Mouse (Mus musculus) limb, embryonic 14.5 days (tissue): Measurements from ENCODE around the gene Zic1. TPM values are rescaled to one million over a fixed set of nuclear protein-coding genes. Genes with fewer than 3 reads are reported as not detected.

Experiments
- ATAC-seq: fragments of 200-750 bp; cut with Nextera tagmentation; 2 replicates; pipeline ENCODE4 v1.8.0; 2017; ENCODE audit warnings: low read depth, moderate number of reproducible peaks, moderate TSS enrichment; ENCODE audit not compliant: low FRiP score
- DNase-seq: peaks from one replicate; pipeline ENCODE4 v3.0.0-alpha.2; 2015; ENCODE audit warnings: low spot score
- H3K27ac ChIP-seq: fragments of 300-500 bp; sonication (generic); replicated peaks from 2 replicates; pipeline ENCODE4 v1.5.1; 2014; ENCODE audit warnings: low read depth, mild to moderate bottlenecking, low read length, moderate library complexity, mixed read lengths
- H3K27me3 ChIP-seq: fragments of 300-500 bp; sonication (generic); 2 replicates; pipeline ENCODE4 v1.6.1; 2014; ENCODE audit warnings: low read length, mixed read lengths; ENCODE audit not compliant: control insufficient read depth, insufficient read depth
- H3K36me3 ChIP-seq: fragments of 300-500 bp; sonication (generic); 2 replicates; pipeline ENCODE4 v1.6.1; 2014; ENCODE audit warnings: mild to moderate bottlenecking, low read length, moderate library complexity, mixed read lengths; ENCODE audit not compliant: control insufficient read depth, insufficient read depth
- H3K4me1 ChIP-seq: fragments of 300-500 bp; sonication (generic); 2 replicates; pipeline ENCODE4 v1.6.1; 2014; ENCODE audit warnings: antibody characterized with exemption, low read length, mixed read lengths; ENCODE audit not compliant: control insufficient read depth, insufficient read depth
- H3K4me2 ChIP-seq: fragments of 300-500 bp; sonication (generic); replicated peaks from 2 replicates; pipeline ENCODE4 v1.6.1; 2014; ENCODE audit warnings: low read depth, mild to moderate bottlenecking, low read length, moderate library complexity; ENCODE audit not compliant: severe bottlenecking
- H3K4me3 ChIP-seq: fragments of 300-500 bp; sonication (generic); replicated peaks from 2 replicates; pipeline ENCODE4 v1.5.1; 2014; ENCODE audit warnings: low read length
- H3K9ac ChIP-seq: fragments of 300-500 bp; sonication (generic); 2 replicates; pipeline ENCODE4 v1.6.1; 2014; ENCODE audit warnings: mild to moderate bottlenecking, low read depth, low read length, moderate library complexity; ENCODE audit not compliant: severe bottlenecking
- H3K9me3 ChIP-seq: fragments of 300-500 bp; sonication (generic); 2 replicates; pipeline ENCODE4 v1.6.1; 2016; ENCODE audit warnings: low read length; ENCODE audit not compliant: control insufficient read depth
- POLR2A ChIP-seq: fragments of 200-500 bp; IDR thresholded peaks from 2 replicates; pipeline ENCODE4 v1.8.0; 2012; ENCODE audit warnings: inconsistent platforms, mild to moderate bottlenecking, moderate library complexity, borderline replicate concordance; ENCODE audit not compliant: insufficient read depth, insufficient read length; ENCODE audit errors: extremely low read depth
- WGBS: fragments of 180-500 bp; shearing (Covaris S2); extraction: QIAGEN DNeasy Blood & Tissue Kit; methylation state at CpG from one replicate; pipeline ENCODE4 v1.1.7; 2014; 5-methylcytosine and 5-hydroxymethylcytosine counted together
- polyA plus RNA-seq, 2 experiments: library from polyadenylated mRNA; depleted of rRNA in 1 of 2; stranded (reverse) in 1 of 2; unstranded in 1 of 2; fragments of >200 nt; fragmentation: Nextera tagmentation in 1 of 2; extraction: Ambion mirVana in 1 of 2; gene quantifications; 2 replicates each; pipeline versions ENCODE4 v1.2.1 to v1.2.3; 2012 to 2014

Gene Zic1
- polyA plus RNA-seq, 2 experiments: 0.21 to 6.0 TPM

DNA sequence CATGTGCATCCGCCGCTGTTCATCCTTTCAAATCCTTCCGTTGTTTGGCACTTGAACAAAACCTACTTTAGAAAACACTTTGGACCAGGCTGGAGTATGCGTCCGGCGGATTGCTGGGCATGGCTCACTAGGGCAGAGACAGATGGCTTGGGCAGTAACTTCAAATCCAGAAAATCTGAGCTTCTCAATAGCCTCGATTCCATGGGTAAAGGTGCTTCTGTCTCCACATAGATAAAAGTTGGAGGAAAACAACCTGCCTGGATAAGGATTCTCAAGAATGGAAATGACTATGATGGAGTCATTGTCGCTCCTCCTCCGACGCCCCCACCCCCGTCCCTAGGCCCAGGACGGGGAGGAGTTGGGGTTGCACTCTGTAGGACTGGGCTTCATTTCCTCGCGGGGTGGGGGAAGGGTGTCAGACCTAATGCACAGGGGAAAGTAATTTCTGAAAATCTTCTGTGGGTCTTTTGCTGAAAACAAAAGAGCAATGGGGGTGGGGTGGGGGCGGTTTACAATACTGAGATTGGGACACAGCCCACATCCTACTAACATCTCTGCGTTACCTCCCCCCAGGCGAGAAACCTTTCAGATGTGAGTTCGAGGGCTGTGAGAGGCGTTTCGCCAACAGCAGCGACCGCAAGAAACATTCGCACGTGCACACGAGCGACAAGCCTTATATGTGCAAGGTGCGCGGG, 18.0 kb upstream of the Zic1 start:
- no peak for ATAC-seq

GRCm38 (mm10) chr9:91382471-91383255, 17.1 kb upstream of the Zic1 start:
- H3K27me3 ChIP-seq: peaks cover 99% of the 10 kb centered on the region
- no peak for TF ChIP-seq POLR2A
- no peak overlapping the region for H3K9ac ChIP-seq
- H3K36me3 ChIP-seq: no peaks in the 10 kb centered on the region
- peaks cover 8% of the 10 kb centered on the region for H3K4me1 ChIP-seq
- no peak overlapping the region for H3K4me2 ChIP-seq
- H3K9me3 ChIP-seq: no peaks in the 10 kb centered on the region
- ATAC-seq: no peak
- DNase-seq: no peak
- no peak overlapping the region for H3K4me3 ChIP-seq
- H3K27ac ChIP-seq: no peak overlapping the region
- WGBS: 3% methylated on average over 24 of the region's 24 CpGs

More for the DNA sequence above, 18.0 kb upstream of the Zic1 start:
- peaks cover 99% of the 10 kb centered on the region for H3K27me3 ChIP-seq
- DNase-seq: no peak
- no peak for TF ChIP-seq POLR2A
- no peak overlapping the region for H3K9ac ChIP-seq
- H3K4me2 ChIP-seq: no peak overlapping the region
- peaks cover 8% of the 10 kb centered on the region for H3K4me1 ChIP-seq
- no peaks in the 10 kb centered on the region for H3K9me3 ChIP-seq
- H3K4me3 ChIP-seq: no peak overlapping the region
- WGBS: 3% methylated on average over 28 of the region's 28 CpGs
- H3K27ac ChIP-seq: no peak overlapping the region
- H3K36me3 ChIP-seq: no peaks in the 10 kb centered on the region

GRCm38 (mm10) chr9:91382111-91382379, 16.4 kb upstream of the Zic1 start:
- Histone ChIP-seq H3K4me1 (peaks cover 8% of the 10 kb centered on the region), H3K36me3 (no peaks in the 10 kb centered on the region), H3K9ac (no peak overlapping the region), H3K27ac (no peak overlapping the region), H3K27me3 (peaks cover 99% of the 10 kb centered on the region), H3K4me2 (peak overlapping the region; percentile 72; the same call in 1 of the 2 replicates), H3K9me3 (no peaks in the 10 kb centered on the region), H3K4me3 (peak overlapping the region; percentile 44)
- ATAC-seq: no peak
- 3% methylated on average over 2 of the region's 2 CpGs for WGBS
- no peak for TF ChIP-seq POLR2A
- DNase-seq: no peak

DNA sequence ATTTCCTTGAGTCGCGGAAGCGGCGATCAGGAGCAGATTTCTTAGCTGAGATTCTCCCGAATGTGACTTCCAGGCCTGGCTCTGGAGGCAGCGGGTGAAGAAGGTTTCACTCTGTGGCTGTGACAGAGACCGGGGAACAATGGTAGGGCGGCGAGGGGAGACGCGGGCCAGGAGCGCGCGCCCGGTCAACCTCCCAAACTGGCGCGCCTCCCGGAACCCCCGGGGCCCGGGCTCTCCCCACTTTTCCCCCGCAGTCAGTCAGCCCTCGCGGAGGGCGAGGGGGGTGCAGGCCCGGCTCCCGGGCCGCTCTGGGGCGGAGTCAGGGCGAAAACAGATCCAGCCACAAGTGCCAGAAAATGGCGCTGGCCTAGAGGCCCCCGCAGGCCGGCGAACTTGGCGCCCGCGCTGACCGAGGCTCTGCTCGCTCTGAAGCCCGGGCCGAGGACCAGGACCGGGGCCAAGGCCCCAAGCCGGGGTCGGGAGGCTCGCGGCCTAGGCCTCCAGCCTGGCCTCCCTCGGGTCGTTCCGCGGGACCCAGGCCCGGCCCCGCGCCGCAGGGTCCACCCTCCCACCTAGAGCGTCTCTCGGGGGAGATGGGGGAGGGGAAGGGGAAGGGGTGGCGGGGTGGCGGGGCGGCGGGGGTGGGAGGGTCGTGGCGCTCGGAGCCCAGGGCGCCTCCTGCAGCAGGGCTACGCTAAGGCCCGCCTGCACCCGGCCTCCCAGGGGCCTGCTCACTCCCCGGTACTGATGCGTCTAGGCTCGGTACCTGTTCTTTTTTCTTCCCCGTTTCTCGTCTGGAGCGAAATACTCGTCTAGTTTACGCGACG, 15.9 kb upstream of the Zic1 start:
- Histone ChIP-seq H3K9ac (peak overlapping the region; percentile 47), H3K36me3 (no peaks in the 10 kb centered on the region), H3K9me3 (no peaks in the 10 kb centered on the region), H3K4me1 (peaks cover 8% of the 10 kb centered on the region), H3K27ac (no peak overlapping the region), H3K4me3 (peak overlapping the region; percentile 44), H3K27me3 (peaks cover 99% of the 10 kb centered on the region), H3K4me2 (peak overlapping the region; percentile 72)
- DNase-seq: no peak
- no peak for TF ChIP-seq POLR2A
- WGBS: under 1% methylated on average over 54 of the region's 76 CpGs
- peak; percentile 72 for ATAC-seq

DNA sequence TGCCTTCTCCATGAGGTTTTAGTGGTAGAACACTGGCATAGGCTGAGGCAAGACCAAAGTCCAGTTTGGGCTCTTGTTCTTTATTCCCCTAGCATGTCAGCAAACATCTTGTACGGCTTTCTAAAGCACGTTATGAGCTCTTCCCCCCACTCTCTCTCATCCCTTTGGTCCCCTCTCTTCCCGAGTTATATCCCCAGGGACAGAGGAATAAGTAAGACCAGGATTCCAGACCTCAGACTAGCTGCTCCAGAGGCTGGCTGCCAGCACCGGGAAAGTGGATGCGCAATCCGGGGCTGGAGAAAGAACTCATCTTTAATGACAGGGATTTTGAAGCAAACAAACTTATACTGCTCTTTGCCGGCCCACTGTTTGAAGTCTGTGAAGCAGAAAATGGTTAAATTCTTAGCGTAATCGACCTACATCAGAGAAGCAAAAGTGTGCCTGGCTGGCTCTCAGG, 14.9 kb upstream of the Zic1 start:
- no peak overlapping the region for H3K9ac ChIP-seq
- no peak for DNase-seq
- no peaks in the 10 kb centered on the region for H3K36me3 ChIP-seq
- no peak for ATAC-seq
- H3K9me3 ChIP-seq: no peaks in the 10 kb centered on the region
- no peak overlapping the region for H3K27ac ChIP-seq
- WGBS: 0% methylated on average over 9 of the region's 9 CpGs
- peaks cover 8% of the 10 kb centered on the region for H3K4me1 ChIP-seq
- no peak for TF ChIP-seq POLR2A
- H3K4me2 ChIP-seq: no peak overlapping the region
- peaks cover 99% of the 10 kb centered on the region for H3K27me3 ChIP-seq
- no peak overlapping the region for H3K4me3 ChIP-seq
